Mouse (Mus musculus): ENCODE measurements at regions not wholly inside any gene's neighbourhood (a gene's known extent, or its start where the extent isn't known, plus 50 kb on each side); places are given as distances from the start of the nearest gene placed in this dataset.

GRCm38 (mm10) chr15:61007461-61008059, 84.7 kb upstream of the A1bg start:
- no peak for DNase-seq (ENCODE audit: low read depth, low spot score)

GRCm38 (mm10) chr15:61006608-61007007, 83.8 kb upstream of the A1bg start:
- DNase-seq (ENCODE audit: low read depth, low spot score): no peak

- DNase-seq (ENCODE audit: low read depth, low spot score): no peak
These were observed 71.3 kb upstream of the A1bg start for GRCm38 (mm10) chr15:60993971-60994690.

- no peak for DNase-seq (ENCODE audit: low read depth, low spot score)
These were observed 70.6 kb upstream of the A1bg start for GRCm38 (mm10) chr15:60993394-60993793.

GRCm38 (mm10) chr15:60982576-60982975, 59.8 kb upstream of the A1bg start:
- DNase-seq (ENCODE audit: low read depth, low spot score): peak; percentile 8

Measured in forelimb bud, embryonic 11.5 days (tissue).